Mouse (Mus musculus) liver, embryonic 14.5 days (tissue): ENCODE measurements around the gene Olfr1140. TPM values are rescaled to one million over a fixed set of nuclear protein-coding genes. Genes with fewer than 3 reads are reported as not detected.

ENCODE experiments used
- ATAC-seq: fragments of 200-750 bp; cut with Nextera tagmentation; 2 replicates; pipeline ENCODE4 v1.8.0; 2017; ENCODE audit warnings: moderate number of reproducible peaks, mild to moderate bottlenecking, moderate library complexity; ENCODE audit not compliant: insufficient read depth
- DNase-seq, 3 experiments: peaks; one replicate each; pipeline ENCODE4 v3.0.0-alpha.2; 2012 to 2013; ENCODE audit warnings: low read depth in 3 of 3, low spot score in 3 of 3
- H3K27ac ChIP-seq: fragments of 300-500 bp; sonication (generic); 2 replicates; pipeline ENCODE4 v1.5.1; 2014; ENCODE audit warnings: moderate library complexity, mild to moderate bottlenecking, control low read depth, inconsistent platforms
- H3K27me3 ChIP-seq: fragments of 300-500 bp; sonication (generic); 2 replicates; pipeline ENCODE4 v1.6.1; 2014; ENCODE audit warnings: mild to moderate bottlenecking, low read length, moderate library complexity; ENCODE audit not compliant: control insufficient read depth, insufficient read depth
- H3K36me3 ChIP-seq: fragments of 300-500 bp; sonication (generic); replicated peaks from 2 replicates; pipeline ENCODE4 v1.6.1; 2014; ENCODE audit warnings: low read depth; ENCODE audit not compliant: control insufficient read depth, insufficient read depth
- H3K4me1 ChIP-seq, 2 experiments: fragments of 200-500 bp in 1 of 2; fragments of 300-500 bp in 1 of 2; sonication (generic) in 1 of 2; replicated peaks; 2 replicates each; pipeline ENCODE4 v1.6.1; 2012 to 2014; ENCODE audit warnings: antibody characterized with exemption in 1 of 2, inconsistent platforms in 1 of 2, low read length in 1 of 2; ENCODE audit not compliant: control insufficient read depth in 2 of 2, insufficient read depth in 2 of 2
- H3K4me2 ChIP-seq: fragments of 300-500 bp; sonication (generic); 2 replicates; pipeline ENCODE4 v1.6.1; 2014; ENCODE audit warnings: low read depth, mild to moderate bottlenecking, control low read depth, moderate library complexity
- H3K4me3 ChIP-seq, 2 experiments: fragments of 200-500 bp in 1 of 2; fragments of 300-500 bp in 1 of 2; sonication (generic) in 1 of 2; 2 replicates each; pipeline ENCODE4 v1.5.1; 2012 to 2014; ENCODE audit warnings: low read depth in 2 of 2, low read length in 2 of 2, mild to moderate bottlenecking in 2 of 2, control low read depth in 1 of 2, inconsistent platforms in 1 of 2, moderate library complexity in 1 of 2; ENCODE audit not compliant: insufficient read depth in 1 of 2
- H3K9ac ChIP-seq: fragments of 300-500 bp; sonication (generic); replicated peaks from 2 replicates; pipeline ENCODE4 v1.6.1; 2014; ENCODE audit warnings: mild to moderate bottlenecking, control low read depth, moderate library complexity
- H3K9me3 ChIP-seq: fragments of 300-500 bp; sonication (generic); 2 replicates; pipeline ENCODE4 v1.6.1; 2016; ENCODE audit warnings: low read length, mixed read lengths; ENCODE audit not compliant: control insufficient read depth
- CTCF ChIP-seq: IDR thresholded peaks from 2 replicates; pipeline ENCODE4 v1.5.1; 2016; ENCODE audit warnings: antibody characterized with exemption, low read depth, control low read depth
- EP300 ChIP-seq: IDR thresholded peaks from 2 replicates; pipeline ENCODE4 v1.6.1; 2016; ENCODE audit warnings: antibody characterized with exemption, low read depth
- WGBS: fragments of 180-500 bp; shearing (Covaris S2); extraction: QIAGEN DNeasy Blood & Tissue Kit; methylation state at CpG from one replicate; pipeline ENCODE4 v1.1.7; 2014; ENCODE audit not compliant: insufficient replicate concordance; 5-methylcytosine and 5-hydroxymethylcytosine counted together
- polyA plus RNA-seq, 2 experiments: library from polyadenylated mRNA; depleted of rRNA in 1 of 2; stranded (reverse) in 1 of 2; unstranded in 1 of 2; fragments of >200 nt; fragmentation: Nextera tagmentation in 1 of 2; extraction: Ambion mirVana in 1 of 2; gene quantifications; 2 replicates each; pipeline versions ENCODE4 v1.2.1 to v1.2.3; 2012 to 2014

Gene Olfr1140
- polyA plus RNA-seq, 2 experiments: not detected

DNA sequence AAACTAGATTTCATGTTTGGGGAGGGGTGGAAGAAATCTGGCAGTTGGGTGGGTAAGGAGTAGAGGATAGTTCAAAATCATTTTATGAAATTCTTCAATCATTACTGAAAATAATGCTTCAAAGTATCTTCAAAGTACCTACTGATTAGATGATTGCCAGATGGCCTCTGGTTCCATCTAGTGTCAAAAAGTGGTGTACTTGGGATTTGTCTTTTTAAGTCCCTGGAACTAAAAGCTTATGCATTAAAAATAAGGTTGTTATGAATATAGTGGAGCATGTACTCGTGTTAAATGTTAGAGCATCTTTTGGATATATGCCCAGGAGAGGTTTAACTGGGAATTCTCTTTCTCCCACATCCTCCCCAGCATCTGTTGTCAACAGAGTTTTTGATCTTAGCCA, 32.6 kb downstream of the Olfr1140 start:
- ATAC-seq (no peak), DNase-seq (no peak)
- no peaks in the 10 kb centered on the region for H3K36me3 ChIP-seq
- H3K9me3 ChIP-seq: no peaks in the 10 kb centered on the region
- no peak for TF ChIP-seq CTCF
- no peak for TF ChIP-seq EP300
- WGBS: 22% methylated on average over 1 of the region's 1 CpGs
- H3K4me3 ChIP-seq: no peak overlapping the region
- no peaks in the 10 kb centered on the region for H3K27me3 ChIP-seq
- H3K27ac ChIP-seq: no peak overlapping the region
- H3K4me2 ChIP-seq: no peak overlapping the region
- H3K9ac ChIP-seq: no peak overlapping the region
- no peaks in the 10 kb centered on the region for H3K4me1 ChIP-seq

DNA sequence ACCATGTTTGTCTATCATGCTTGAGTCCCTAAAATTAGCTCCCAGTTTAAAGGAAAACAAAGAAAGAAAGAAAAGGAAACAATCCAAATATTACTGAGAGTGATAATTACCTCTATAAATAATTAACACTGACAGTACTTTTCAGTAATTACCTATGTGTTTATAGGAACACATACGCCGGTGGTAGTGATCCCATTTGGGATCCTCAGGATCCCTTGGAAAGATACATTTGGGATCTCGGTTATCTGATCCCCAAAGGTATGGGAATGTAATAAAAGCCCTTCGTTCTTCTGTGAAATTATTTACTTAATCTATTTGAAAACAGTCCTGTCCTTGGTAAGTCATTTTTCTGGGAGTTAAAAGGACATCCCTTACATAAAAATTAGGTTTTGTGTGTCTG, 35.6 kb downstream of the Olfr1140 start, which contains the start of gene Olfr152:
TSS of gene Olfr152 (plus strand) at position 301 of the 400 bp plus-strand sequence.
- Histone ChIP-seq H3K4me1 (no peaks in the 10 kb centered on the region), H3K36me3 (no peaks in the 10 kb centered on the region), H3K9ac (no peak within 1 kb of the TSS), H3K9me3 (no peaks in the 10 kb centered on the region), H3K27me3 (no peaks in the 10 kb centered on the region), H3K4me3 (no peak within 1 kb of the TSS), H3K4me2 (no peak within 1 kb of the TSS), H3K27ac (no peak within 1 kb of the TSS)
- 62% methylated on average over 4 of the region's 4 CpGs for WGBS
- DNase-seq: no peak
- no peak for ATAC-seq
- TF ChIP-seq EP300 (no peak), CTCF (no peak)

Other genes starting within 250 kb of the Olfr1140 start
- gene Pramel7, start 246.7 kb upstream of the Olfr1140 start, polyA plus RNA-seq (2012; rRNA removed): not detected in 2 replicates
- not detected in 2 replicates for gene Pramel7, start 246.7 kb upstream of the Olfr1140 start, polyA plus RNA-seq (2014; fragmentation: Nextera tagmentation; extraction: Ambion mirVana)
- gene Pramel6, start 237.2 kb upstream of the Olfr1140 start, polyA plus RNA-seq (2012; rRNA removed): not detected in 2 replicates
- gene Pramel6, start 237.2 kb upstream of the Olfr1140 start, polyA plus RNA-seq (2014; fragmentation: Nextera tagmentation; extraction: Ambion mirVana): not detected in 2 replicates
- gene Olfr153, start 212.0 kb upstream of the Olfr1140 start, polyA plus RNA-seq (2012; rRNA removed): not detected in 2 replicates
- gene Olfr153, start 212.0 kb upstream of the Olfr1140 start, polyA plus RNA-seq (2014; fragmentation: Nextera tagmentation; extraction: Ambion mirVana): not detected in 2 replicates
- gene Olfr1128, start 198.2 kb upstream of the Olfr1140 start, polyA plus RNA-seq (2012; rRNA removed): not detected in 2 replicates
- gene Olfr1128, start 198.2 kb upstream of the Olfr1140 start, polyA plus RNA-seq (2014; fragmentation: Nextera tagmentation; extraction: Ambion mirVana): not detected in 2 replicates
- gene Olfr1129, start 169.8 kb upstream of the Olfr1140 start, polyA plus RNA-seq (2012; rRNA removed): not detected in 2 replicates
- not detected in 2 replicates for gene Olfr1129, start 169.8 kb upstream of the Olfr1140 start, polyA plus RNA-seq (2014; fragmentation: Nextera tagmentation; extraction: Ambion mirVana)
- not detected in 2 replicates for gene Olfr1130, start 137.5 kb upstream of the Olfr1140 start, polyA plus RNA-seq (2012; rRNA removed)
- gene Olfr1130, start 137.5 kb upstream of the Olfr1140 start, polyA plus RNA-seq (2014; fragmentation: Nextera tagmentation; extraction: Ambion mirVana): not detected in 2 replicates
- gene Olfr1131, start 116.6 kb upstream of the Olfr1140 start, polyA plus RNA-seq (2012; rRNA removed): not detected in 2 replicates
- not detected in 2 replicates for gene Olfr1131, start 116.6 kb upstream of the Olfr1140 start, polyA plus RNA-seq (2014; fragmentation: Nextera tagmentation; extraction: Ambion mirVana)
- gene Olfr1132, start 106.2 kb upstream of the Olfr1140 start, polyA plus RNA-seq (2012; rRNA removed): not detected in 2 replicates
- not detected in 2 replicates for gene Olfr1132, start 106.2 kb upstream of the Olfr1140 start, polyA plus RNA-seq (2014; fragmentation: Nextera tagmentation; extraction: Ambion mirVana)
- gene Olfr1133, start 96.4 kb upstream of the Olfr1140 start, polyA plus RNA-seq (2012; rRNA removed): not detected in 2 replicates
- not detected in 2 replicates for gene Olfr1133, start 96.4 kb upstream of the Olfr1140 start, polyA plus RNA-seq (2014; fragmentation: Nextera tagmentation; extraction: Ambion mirVana)
- gene Olfr1134, start 85.3 kb upstream of the Olfr1140 start, polyA plus RNA-seq (2012; rRNA removed): not detected in 2 replicates
- gene Olfr1134, start 85.3 kb upstream of the Olfr1140 start, polyA plus RNA-seq (2014; fragmentation: Nextera tagmentation; extraction: Ambion mirVana): not detected in 2 replicates
- not detected in 2 replicates for gene Olfr1135, start 70.1 kb upstream of the Olfr1140 start, polyA plus RNA-seq (2012; rRNA removed)
- gene Olfr1135, start 70.1 kb upstream of the Olfr1140 start, polyA plus RNA-seq (2014; fragmentation: Nextera tagmentation; extraction: Ambion mirVana): not detected in 2 replicates
- not detected in 2 replicates for gene Olfr1136, start 49.8 kb upstream of the Olfr1140 start, polyA plus RNA-seq (2012; rRNA removed)
- not detected in 2 replicates for gene Olfr1136, start 49.8 kb upstream of the Olfr1140 start, polyA plus RNA-seq (2014; fragmentation: Nextera tagmentation; extraction: Ambion mirVana)
- not detected in 2 replicates for gene Olfr1137, start 30.6 kb upstream of the Olfr1140 start, polyA plus RNA-seq (2012; rRNA removed)
- gene Olfr1137, start 30.6 kb upstream of the Olfr1140 start, polyA plus RNA-seq (2014; fragmentation: Nextera tagmentation; extraction: Ambion mirVana): not detected in 2 replicates
- not detected in 2 replicates for gene Olfr1138, start 3.8 kb upstream of the Olfr1140 start, polyA plus RNA-seq (2012; rRNA removed)
- gene Olfr1138, start 3.8 kb upstream of the Olfr1140 start, polyA plus RNA-seq (2014; fragmentation: Nextera tagmentation; extraction: Ambion mirVana): not detected in 2 replicates
- gene Olfr1141, start 10.2 kb downstream of the Olfr1140 start, polyA plus RNA-seq (2012; rRNA removed): not detected in 2 replicates
- gene Olfr1141, start 10.2 kb downstream of the Olfr1140 start, polyA plus RNA-seq (2014; fragmentation: Nextera tagmentation; extraction: Ambion mirVana): not detected in 2 replicates
- not detected in 2 replicates for gene Olfr152, start 35.7 kb downstream of the Olfr1140 start, polyA plus RNA-seq (2012; rRNA removed)
- gene Olfr152, start 35.7 kb downstream of the Olfr1140 start, polyA plus RNA-seq (2014; fragmentation: Nextera tagmentation; extraction: Ambion mirVana): not detected in 2 replicates
- not detected in 2 replicates for gene Olfr1143, start 56.8 kb downstream of the Olfr1140 start, polyA plus RNA-seq (2012; rRNA removed)
- not detected in 2 replicates for gene Olfr1143, start 56.8 kb downstream of the Olfr1140 start, polyA plus RNA-seq (2014; fragmentation: Nextera tagmentation; extraction: Ambion mirVana)
- gene Olfr1145, start 66.1 kb downstream of the Olfr1140 start, polyA plus RNA-seq (2012; rRNA removed): not detected in 2 replicates
- gene Olfr1145, start 66.1 kb downstream of the Olfr1140 start, polyA plus RNA-seq (2014; fragmentation: Nextera tagmentation; extraction: Ambion mirVana): not detected in 2 replicates
- not detected in 2 replicates for gene Olfr1148, start 86.8 kb downstream of the Olfr1140 start, polyA plus RNA-seq (2012; rRNA removed)
- gene Olfr1148, start 86.8 kb downstream of the Olfr1140 start, polyA plus RNA-seq (2014; fragmentation: Nextera tagmentation; extraction: Ambion mirVana): not detected in 2 replicates
- not detected in 2 replicates for gene Olfr1150-ps1, start 100.2 kb downstream of the Olfr1140 start, polyA plus RNA-seq (2012; rRNA removed)
- not detected in 2 replicates for gene Olfr1150-ps1, start 100.2 kb downstream of the Olfr1140 start, polyA plus RNA-seq (2014; fragmentation: Nextera tagmentation; extraction: Ambion mirVana)
- not detected in 2 replicates for gene Olfr1151, start 112.1 kb downstream of the Olfr1140 start, polyA plus RNA-seq (2012; rRNA removed)
- not detected in 2 replicates for gene Olfr1151, start 112.1 kb downstream of the Olfr1140 start, polyA plus RNA-seq (2014; fragmentation: Nextera tagmentation; extraction: Ambion mirVana)
- gene Olfr1152, start 122.7 kb downstream of the Olfr1140 start, polyA plus RNA-seq (2012; rRNA removed): not detected in 2 replicates
- not detected in 2 replicates for gene Olfr1152, start 122.7 kb downstream of the Olfr1140 start, polyA plus RNA-seq (2014; fragmentation: Nextera tagmentation; extraction: Ambion mirVana)
- gene Olfr1153, start 151.2 kb downstream of the Olfr1140 start, polyA plus RNA-seq (2012; rRNA removed): not detected in 2 replicates
- not detected in 2 replicates for gene Olfr1153, start 151.2 kb downstream of the Olfr1140 start, polyA plus RNA-seq (2014; fragmentation: Nextera tagmentation; extraction: Ambion mirVana)
- not detected in 2 replicates for gene Olfr1154, start 161.4 kb downstream of the Olfr1140 start, polyA plus RNA-seq (2012; rRNA removed)
- not detected in 2 replicates for gene Olfr1154, start 161.4 kb downstream of the Olfr1140 start, polyA plus RNA-seq (2014; fragmentation: Nextera tagmentation; extraction: Ambion mirVana)
- not detected in 2 replicates for gene Olfr1155, start 201.4 kb downstream of the Olfr1140 start, polyA plus RNA-seq (2012; rRNA removed)
- gene Olfr1155, start 201.4 kb downstream of the Olfr1140 start, polyA plus RNA-seq (2014; fragmentation: Nextera tagmentation; extraction: Ambion mirVana): not detected in 2 replicates
- not detected in 2 replicates for gene Olfr1156, start 209.3 kb downstream of the Olfr1140 start, polyA plus RNA-seq (2012; rRNA removed)
- not detected in 2 replicates for gene Olfr1156, start 209.3 kb downstream of the Olfr1140 start, polyA plus RNA-seq (2014; fragmentation: Nextera tagmentation; extraction: Ambion mirVana)
- gene Olfr1157, start 224.5 kb downstream of the Olfr1140 start, polyA plus RNA-seq (2012; rRNA removed): not detected in 2 replicates
- not detected in 2 replicates for gene Olfr1157, start 224.5 kb downstream of the Olfr1140 start, polyA plus RNA-seq (2014; fragmentation: Nextera tagmentation; extraction: Ambion mirVana)
- gene Olfr74, start 230.9 kb downstream of the Olfr1140 start, polyA plus RNA-seq (2012; rRNA removed): not detected in 2 replicates
- gene Olfr74, start 230.9 kb downstream of the Olfr1140 start, polyA plus RNA-seq (2014; fragmentation: Nextera tagmentation; extraction: Ambion mirVana): not detected in 2 replicates
- gene Olfr1158, start 246.4 kb downstream of the Olfr1140 start, polyA plus RNA-seq (2012; rRNA removed): not detected in 2 replicates
- gene Olfr1158, start 246.4 kb downstream of the Olfr1140 start, polyA plus RNA-seq (2014; fragmentation: Nextera tagmentation; extraction: Ambion mirVana): not detected in 2 replicates